Mouse (Mus musculus): Measurements from ENCODE around the gene Kifc5b. TPM values are rescaled to one million over a fixed set of nuclear protein-coding genes. Genes with fewer than 3 reads are reported as not detected.

The Kifc5b gene
- total and polyA plus RNA-seq, 2 experiments from 2014 or later: 1.5 to 3.3 TPM

- WGBS: 82% methylated on average over 16 of the region's 16 CpGs
- Histone ChIP-seq H3K4me2 (ENCODE audit: low read depth) (peak overlapping the region; percentile 75), H3K36me3 (ENCODE audit: insufficient read depth) (peaks cover 26% of the 10 kb centered on the region), H3K4me3 (ENCODE audit: low read depth, low read length) (peak overlapping the region; percentile 72), H3K27me3 (ENCODE audit: insufficient read depth, low read length) (no peaks in the 10 kb centered on the region), H3K27ac (ENCODE audit: low read depth, low read length) (no peak overlapping the region), H3K9ac (peak overlapping the region; percentile 64; the same call in 1 of the 2 replicates), H3K9me3 (ENCODE audit: low read length) (no peaks in the 10 kb centered on the region), H3K4me1 (ENCODE audit: insufficient read depth) (peaks cover 5% of the 10 kb centered on the region)
- ATAC-seq (no peak), DNase-seq (no peak)
- TF ChIP-seq CTCF (IDR thresholded peaks at IDR 0.05; ENCODE audit: low read depth): no peak
These were observed 17.3 kb downstream of the Kifc5b start for GRCm38 (mm10) chr17:26933885-26934827.

- Histone ChIP-seq H3K4me2 (ENCODE audit: low read depth) (no peak overlapping the region), H3K4me1 (ENCODE audit: insufficient read depth) (peaks cover 5% of the 10 kb centered on the region), H3K27me3 (ENCODE audit: insufficient read depth, low read length) (no peaks in the 10 kb centered on the region), H3K4me3 (ENCODE audit: low read depth, low read length) (no peak overlapping the region), H3K9me3 (ENCODE audit: low read length) (no peaks in the 10 kb centered on the region), H3K27ac (ENCODE audit: low read depth, low read length) (no peak overlapping the region), H3K36me3 (ENCODE audit: insufficient read depth) (peaks cover 26% of the 10 kb centered on the region), H3K9ac (no peak overlapping the region)
- DNase-seq (no peak), ATAC-seq (no peak)
- WGBS: 87% methylated on average over 9 of the region's 9 CpGs
- TF ChIP-seq CTCF (IDR thresholded peaks at IDR 0.05; ENCODE audit: low read depth): no peak
These were observed 18.1 kb downstream of the Kifc5b start for GRCm38 (mm10) chr17:26935027-26935426.

GRCm38 (mm10) chr17:26936453-26936852, 19.6 kb downstream of the Kifc5b start:
- Histone ChIP-seq H3K9me3 (ENCODE audit: low read length) (no peaks in the 10 kb centered on the region), H3K9ac (no peak overlapping the region), H3K27ac (ENCODE audit: low read depth, low read length) (no peak overlapping the region), H3K36me3 (ENCODE audit: insufficient read depth) (peaks cover 26% of the 10 kb centered on the region), H3K4me3 (ENCODE audit: low read depth, low read length) (no peak overlapping the region), H3K27me3 (ENCODE audit: insufficient read depth, low read length) (no peaks in the 10 kb centered on the region), H3K4me2 (ENCODE audit: low read depth) (no peak overlapping the region), H3K4me1 (ENCODE audit: insufficient read depth) (peaks cover 9% of the 10 kb centered on the region)
- DNase-seq (no peak), ATAC-seq (no peak)
- no peak for TF ChIP-seq CTCF (IDR thresholded peaks at IDR 0.05; ENCODE audit: low read depth)
- WGBS: 84% methylated on average over 12 of the region's 12 CpGs

GRCm38 (mm10) chr17:26936921-26937695, 20.2 kb downstream of the Kifc5b start:
- 91% methylated on average over 15 of the region's 15 CpGs for WGBS
- Histone ChIP-seq H3K4me2 (ENCODE audit: low read depth) (no peak overlapping the region), H3K27ac (ENCODE audit: low read depth, low read length) (no peak overlapping the region), H3K36me3 (ENCODE audit: insufficient read depth) (peaks cover 26% of the 10 kb centered on the region), H3K9me3 (ENCODE audit: low read length) (no peaks in the 10 kb centered on the region), H3K4me1 (ENCODE audit: insufficient read depth) (peaks cover 9% of the 10 kb centered on the region), H3K27me3 (ENCODE audit: insufficient read depth, low read length) (no peaks in the 10 kb centered on the region), H3K4me3 (ENCODE audit: low read depth, low read length) (no peak overlapping the region), H3K9ac (no peak overlapping the region)
- no peak for ATAC-seq
- no peak for TF ChIP-seq CTCF (IDR thresholded peaks at IDR 0.05; ENCODE audit: low read depth)
- no peak for DNase-seq

GRCm38 (mm10) chr17:26937883-26938695, 21.2 kb downstream of the Kifc5b start:
- Histone ChIP-seq H3K27me3 (ENCODE audit: insufficient read depth, low read length) (no peaks in the 10 kb centered on the region), H3K9ac (peak overlapping the region; percentile 45; the same call in 1 of the 2 replicates), H3K27ac (ENCODE audit: low read depth, low read length) (peak overlapping the region; percentile 60; the same call in 1 of the 2 replicates), H3K36me3 (ENCODE audit: insufficient read depth) (peaks cover 26% of the 10 kb centered on the region), H3K4me1 (ENCODE audit: insufficient read depth) (peaks cover 14% of the 10 kb centered on the region), H3K4me2 (ENCODE audit: low read depth) (peak overlapping the region; percentile 97), H3K9me3 (ENCODE audit: low read length) (no peaks in the 10 kb centered on the region), H3K4me3 (ENCODE audit: low read depth, low read length) (peak overlapping the region; percentile 47)
- 64% methylated on average over 16 of the region's 16 CpGs for WGBS
- DNase-seq: no peak
- no peak for ATAC-seq
- TF ChIP-seq CTCF (IDR thresholded peaks at IDR 0.05; ENCODE audit: low read depth): no peak

- H3K27ac ChIP-seq (ENCODE audit: low read depth, low read length): peak overlapping the region; percentile 60; the same call in 1 of the 2 replicates
- peak overlapping the region; percentile 47 for H3K4me3 ChIP-seq (ENCODE audit: low read depth, low read length)
- H3K36me3 ChIP-seq (ENCODE audit: insufficient read depth): peaks cover 26% of the 10 kb centered on the region
- peak overlapping the region; percentile 97 for H3K4me2 ChIP-seq (ENCODE audit: low read depth)
- H3K4me1 ChIP-seq (ENCODE audit: insufficient read depth): peaks cover 14% of the 10 kb centered on the region
- no peak for TF ChIP-seq CTCF (IDR thresholded peaks at IDR 0.05; ENCODE audit: low read depth)
- no peaks in the 10 kb centered on the region for H3K9me3 ChIP-seq (ENCODE audit: low read length)
- H3K27me3 ChIP-seq (ENCODE audit: insufficient read depth, low read length): no peaks in the 10 kb centered on the region
- DNase-seq: no peak
- no peak for ATAC-seq
- WGBS: 2% methylated on average over 22 of the region's 22 CpGs
- H3K9ac ChIP-seq: peak overlapping the region; percentile 45
These were observed 21.8 kb downstream of the Kifc5b start for GRCm38 (mm10) chr17:26938731-26939130.

Measured in forebrain, postnatal 0 days (tissue).